Mouse (Mus musculus) G1E (cell line): ENCODE data around the gene Krtap9-1. TPM values are rescaled to one million over a fixed set of nuclear protein-coding genes. Genes with fewer than 3 reads are reported as not detected.
"Not testable (repeated sequence)": the region's sequence is repeated elsewhere in the genome, so short reads cannot be mapped to it uniquely, and the experiment has no call there.

Source experiments
- ATAC-seq: 2 replicates; pipeline ENCODE4 v1.8.0; 2016; ENCODE audit warnings: mild to moderate bottlenecking; ENCODE audit not compliant: insufficient number of reproducible peaks, poor library complexity, low FRiP score, severe bottlenecking; ENCODE audit errors: extremely low read depth
- DNase-seq: peaks from one replicate; pipeline ENCODE4 v3.0.0; 2012; ENCODE audit warnings: low spot score
- H3K27me3 ChIP-seq: 2 replicates; pipeline ENCODE4 v1.6.1; 2012; ENCODE audit warnings: mild to moderate bottlenecking, low read length, inconsistent platforms; ENCODE audit not compliant: insufficient read depth
- H3K36me3 ChIP-seq: replicated peaks from 2 replicates; pipeline ENCODE3; 2012; ENCODE audit warnings: mild to moderate bottlenecking, inconsistent platforms
- H3K4me1 ChIP-seq: 2 replicates; pipeline ENCODE4 v1.6.1; 2012; ENCODE audit warnings: low read depth, low read length, inconsistent platforms, mixed read lengths; ENCODE audit not compliant: insufficient read depth
- H3K4me3 ChIP-seq: 2 replicates; pipeline ENCODE4 v1.5.1; 2012; ENCODE audit warnings: low read depth, mild to moderate bottlenecking, inconsistent platforms, low read length, moderate library complexity, mixed read lengths
- H3K9me3 ChIP-seq: replicated peaks from 2 replicates; pipeline ENCODE4 v1.6.1; 2012; ENCODE audit warnings: inconsistent platforms
- CTCF ChIP-seq: IDR thresholded peaks from 2 replicates; pipeline ENCODE4 v1.5.1; 2012; ENCODE audit warnings: low read depth, low read length, inconsistent platforms, mixed read lengths
- GATA1 ChIP-seq: IDR thresholded peaks from 2 replicates; pipeline ENCODE4 v1.6.1; 2012; ENCODE audit warnings: borderline replicate concordance, low read length, inconsistent platforms, mixed read lengths
- GATA2 ChIP-seq: IDR thresholded peaks from 2 replicates; pipeline ENCODE4 v1.6.1; 2012; ENCODE audit warnings: low read depth, low read length, inconsistent platforms, borderline replicate concordance
- POLR2AphosphoS5 ChIP-seq: IDR thresholded peaks from 2 replicates; pipeline ENCODE4 v1.6.1; 2012; ENCODE audit warnings: low read depth, low read length, inconsistent platforms; ENCODE audit not compliant: insufficient replicate concordance
- TAL1 ChIP-seq: conservative IDR thresholded peaks from 2 replicates; pipeline ENCODE4 v1.6.1; 2012; ENCODE audit warnings: low read depth, low read length, inconsistent platforms, mixed read lengths
- polyA plus RNA-seq: library from polyadenylated mRNA; stranded (reverse); fragments of >175 nt; gene quantifications from 2 replicates; pipeline ENCODE4 v1.2.3, GENCODE M21; 2012
- total RNA-seq, 2 experiments: library from RNA; stranded (forward) in 1 of 2; stranded (reverse) in 1 of 2; fragments of 200-1000 nt in 1 of 2; fragments of >200 nt in 1 of 2; fragmentation: Nextera tagmentation in 1 of 2; gene quantifications; 2 replicates each; pipeline ENCODE4 v1.2.3; 2014 to 2017

Krtap9-1 gene
- total and polyA plus RNA-seq, 3 experiments, result not detected

DNA sequence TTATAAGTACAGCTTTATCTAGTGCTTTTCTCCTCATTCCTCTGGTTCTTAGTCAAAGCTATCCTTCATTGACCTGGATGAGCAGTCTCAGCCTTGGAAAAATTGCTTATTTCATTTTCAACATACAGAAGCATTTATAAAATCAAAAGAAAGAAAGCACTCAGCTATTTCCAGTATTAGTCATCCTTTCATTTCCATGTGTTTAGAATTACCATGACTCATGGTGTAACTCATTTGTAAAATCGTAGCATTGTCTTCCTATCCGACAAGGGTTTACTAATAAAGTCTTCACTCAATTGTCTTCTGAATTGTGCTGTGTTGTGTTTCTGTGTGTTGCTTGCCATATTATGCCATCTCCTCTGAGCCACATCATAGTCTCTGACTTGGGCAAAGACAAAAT is 14.4 kb upstream of the Krtap9-1 start:
- TF ChIP-seq TAL1 (no peak), GATA1 (no peak), GATA2 (no peak), CTCF (no peak), POLR2AphosphoS5 (no peak)
- DNase-seq (no peak), ATAC-seq (no peak)
- Histone ChIP-seq H3K4me3 (no peak overlapping the region), H3K4me1 (no peaks in the 10 kb centered on the region), H3K36me3 (no peaks in the 10 kb centered on the region), H3K27me3 (no peaks in the 10 kb centered on the region), H3K9me3 (peaks cover 25% of the 10 kb centered on the region)

GRCm38 (mm10) chr11:99864176-99864575 is 9.0 kb upstream of the Krtap9-1 start, which contains the start of gene Gm11559:
Gm11559 (plus strand) TSS chr11:99864476.
- H3K4me1 ChIP-seq, H3K36me3 ChIP-seq, DNase-seq, H3K27me3 ChIP-seq, H3K4me3 ChIP-seq, ATAC-seq: not testable (repeated sequence)
- H3K9me3 ChIP-seq, result peaks cover 20% of the 10 kb centered on the region

GRCm38 (mm10) chr11:99878887-99879286 is 5.7 kb downstream of the Krtap9-1 start, which contains the start of gene Gm11567:
Gm11567 (plus strand) TSS chr11:99879187.
- not testable (repeated sequence) for H3K4me1 ChIP-seq, H3K27me3 ChIP-seq, H3K36me3 ChIP-seq, ATAC-seq, H3K9me3 ChIP-seq, H3K4me3 ChIP-seq, DNase-seq

DNA sequence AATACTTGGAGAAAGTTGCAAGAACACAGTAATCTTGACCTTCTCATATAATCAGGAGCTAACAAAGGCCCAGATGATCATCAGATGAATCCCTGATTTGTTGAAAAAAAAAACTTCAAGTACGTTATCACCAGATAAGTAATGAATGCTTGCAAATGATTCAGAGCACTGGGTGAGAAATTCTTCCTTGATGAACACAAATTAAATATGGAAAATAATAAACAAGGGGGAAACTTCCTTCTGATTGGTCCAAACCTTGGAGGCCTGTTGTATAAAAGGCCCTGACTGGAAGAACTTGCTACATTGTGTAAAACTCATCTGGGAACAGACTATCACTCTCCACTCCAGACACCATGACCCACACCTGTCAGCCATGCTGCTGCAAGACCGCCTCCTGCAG is 34.4 kb downstream of the Krtap9-1 start, which contains the start of gene Krtap31-1:
Krtap31-1 (plus strand) TSS at position 301 of the 400 bp plus-strand sequence.
- DNase-seq (no peak), ATAC-seq (no peak)
- TF ChIP-seq GATA2 (no peak), TAL1 (no peak), GATA1 (no peak), CTCF (no peak), POLR2AphosphoS5 (no peak)
- H3K4me1 ChIP-seq, result no peaks in the 10 kb centered on the region
- H3K4me3 ChIP-seq, result no peak within 1 kb of the TSS
- H3K9me3 ChIP-seq, result peaks cover 19% of the 10 kb centered on the region
- no peaks in the 10 kb centered on the region for H3K36me3 ChIP-seq
- H3K27me3 ChIP-seq, result no peaks in the 10 kb centered on the region

- ATAC-seq, result no peak
- H3K36me3 ChIP-seq, result no peaks in the 10 kb centered on the region
- H3K27me3 ChIP-seq, result no peaks in the 10 kb centered on the region
- no peak for DNase-seq
- no peak within 1 kb of the TSS for H3K4me3 ChIP-seq
- TF ChIP-seq CTCF (no peak), TAL1 (no peak), GATA1 (no peak), POLR2AphosphoS5 (no peak), GATA2 (no peak)
- H3K4me1 ChIP-seq, result no peaks in the 10 kb centered on the region
- peaks cover 31% of the 10 kb centered on the region for H3K9me3 ChIP-seq
Measured at GRCm38 (mm10) chr11:99914451-99914850, 41.3 kb downstream of the Krtap9-1 start, which contains the start of gene Gm11565. Gm11565 (plus strand) TSS chr11:99914751.

Other genes starting within 250 kb of the Krtap9-1 start
Only the 20 nearest of the 36 such genes appear.
- not detected in 2 replicates for gene Gm11595, start 100.5 kb upstream of the Krtap9-1 start, total RNA-seq (2014; fragmentation: Nextera tagmentation)
- gene Gm11595, start 100.5 kb upstream of the Krtap9-1 start, total RNA-seq (2017), result 0.12 TPM in 1 of 2 replicates, not detected in the other
- not detected in 2 replicates for gene Gm11595, start 100.5 kb upstream of the Krtap9-1 start, polyA plus RNA-seq
- gene Krtap4-8, start 92.7 kb upstream of the Krtap9-1 start, total RNA-seq (2014; fragmentation: Nextera tagmentation), result not detected in 2 replicates
- gene Krtap4-8, start 92.7 kb upstream of the Krtap9-1 start, total RNA-seq (2017), result 0.27 TPM in 1 of 2 replicates, not detected in the other
- gene Krtap4-8, start 92.7 kb upstream of the Krtap9-1 start, polyA plus RNA-seq, result not detected in 2 replicates
- not detected in 2 replicates for gene Krtap4-9, start 88.2 kb upstream of the Krtap9-1 start, total RNA-seq (2014; fragmentation: Nextera tagmentation)
- gene Krtap4-9, start 88.2 kb upstream of the Krtap9-1 start, total RNA-seq (2017), result not detected in 2 replicates
- gene Krtap4-9, start 88.2 kb upstream of the Krtap9-1 start, polyA plus RNA-seq, result not detected in 2 replicates
- gene Gm11596, start 79.9 kb upstream of the Krtap9-1 start, total RNA-seq (2014; fragmentation: Nextera tagmentation), result not detected in 2 replicates
- 0.12 TPM in 1 of 2 replicates, not detected in the other for gene Gm11596, start 79.9 kb upstream of the Krtap9-1 start, total RNA-seq (2017)
- gene Gm11596, start 79.9 kb upstream of the Krtap9-1 start, polyA plus RNA-seq, result not detected in 2 replicates
- not detected in 2 replicates for gene Gm11569, start 74.5 kb upstream of the Krtap9-1 start, total RNA-seq (2014; fragmentation: Nextera tagmentation)
- gene Gm11569, start 74.5 kb upstream of the Krtap9-1 start, total RNA-seq (2017), result not detected in 2 replicates
- not detected in 2 replicates for gene Gm11569, start 74.5 kb upstream of the Krtap9-1 start, polyA plus RNA-seq
- not detected in 2 replicates for gene Gm11554, start 68.9 kb upstream of the Krtap9-1 start, total RNA-seq (2014; fragmentation: Nextera tagmentation)
- not detected in 2 replicates for gene Gm11554, start 68.9 kb upstream of the Krtap9-1 start, total RNA-seq (2017)
- not detected in 2 replicates for gene Gm11554, start 68.9 kb upstream of the Krtap9-1 start, polyA plus RNA-seq
- not detected in 2 replicates for gene Krtap4-13, start 63.5 kb upstream of the Krtap9-1 start, total RNA-seq (2014; fragmentation: Nextera tagmentation)
- not detected in 2 replicates for gene Krtap4-13, start 63.5 kb upstream of the Krtap9-1 start, total RNA-seq (2017)
- not detected in 2 replicates for gene Krtap4-13, start 63.5 kb upstream of the Krtap9-1 start, polyA plus RNA-seq
- not detected in 2 replicates for gene Gm11564, start 57.7 kb upstream of the Krtap9-1 start, total RNA-seq (2014; fragmentation: Nextera tagmentation)
- gene Gm11564, start 57.7 kb upstream of the Krtap9-1 start, total RNA-seq (2017), result not detected in 2 replicates
- gene Gm11564, start 57.7 kb upstream of the Krtap9-1 start, polyA plus RNA-seq, result not detected in 2 replicates
- not detected in 2 replicates for gene 2300003K06Rik, start 35.3 kb upstream of the Krtap9-1 start, total RNA-seq (2014; fragmentation: Nextera tagmentation)
- not detected in 2 replicates for gene 2300003K06Rik, start 35.3 kb upstream of the Krtap9-1 start, total RNA-seq (2017)
- not detected in 2 replicates for gene 2300003K06Rik, start 35.3 kb upstream of the Krtap9-1 start, polyA plus RNA-seq
- not detected in 2 replicates for gene Krtap4-16, start 21.8 kb upstream of the Krtap9-1 start, total RNA-seq (2014; fragmentation: Nextera tagmentation)
- not detected in 2 replicates for gene Krtap4-16, start 21.8 kb upstream of the Krtap9-1 start, total RNA-seq (2017)
- not detected in 2 replicates for gene Krtap4-16, start 21.8 kb upstream of the Krtap9-1 start, polyA plus RNA-seq
- gene Gm11568, start 15.5 kb upstream of the Krtap9-1 start, total RNA-seq (2014; fragmentation: Nextera tagmentation), result not detected in 2 replicates
- not detected in 2 replicates for gene Gm11568, start 15.5 kb upstream of the Krtap9-1 start, total RNA-seq (2017)
- gene Gm11568, start 15.5 kb upstream of the Krtap9-1 start, polyA plus RNA-seq, result not detected in 2 replicates
- not detected in 2 replicates for gene Gm11559, start 8.9 kb upstream of the Krtap9-1 start, total RNA-seq (2014; fragmentation: Nextera tagmentation)
- gene Gm11559, start 8.9 kb upstream of the Krtap9-1 start, total RNA-seq (2017), result 0.29 TPM in 1 of 2 replicates, not detected in the other
- gene Gm11559, start 8.9 kb upstream of the Krtap9-1 start, polyA plus RNA-seq, result not detected in 2 replicates
- gene Gm11567, start 5.8 kb downstream of the Krtap9-1 start, total RNA-seq (2014; fragmentation: Nextera tagmentation), result not detected in 2 replicates
- gene Gm11567, start 5.8 kb downstream of the Krtap9-1 start, total RNA-seq (2017), result not detected in 2 replicates
- not detected in 2 replicates for gene Gm11567, start 5.8 kb downstream of the Krtap9-1 start, polyA plus RNA-seq
- gene Krtap31-1, start 34.5 kb downstream of the Krtap9-1 start, total RNA-seq (2014; fragmentation: Nextera tagmentation), result not detected in 2 replicates
- gene Krtap31-1, start 34.5 kb downstream of the Krtap9-1 start, total RNA-seq (2017), result 0.27 and 0.29 TPM in 2 replicates
- gene Krtap31-1, start 34.5 kb downstream of the Krtap9-1 start, polyA plus RNA-seq, result not detected in 2 replicates
- gene Gm11565, start 41.4 kb downstream of the Krtap9-1 start, total RNA-seq (2014; fragmentation: Nextera tagmentation), result not detected in 2 replicates
- 0.16 and 0.23 TPM in 2 replicates for gene Gm11565, start 41.4 kb downstream of the Krtap9-1 start, total RNA-seq (2017)
- gene Gm11565, start 41.4 kb downstream of the Krtap9-1 start, polyA plus RNA-seq, result not detected in 2 replicates
- gene Krtap31-2, start 62.9 kb downstream of the Krtap9-1 start, total RNA-seq (2014; fragmentation: Nextera tagmentation), result not detected in 2 replicates
- not detected in 2 replicates for gene Krtap31-2, start 62.9 kb downstream of the Krtap9-1 start, total RNA-seq (2017)
- gene Krtap31-2, start 62.9 kb downstream of the Krtap9-1 start, polyA plus RNA-seq, result not detected in 2 replicates
- not detected in 2 replicates for gene Krtap9-5, start 75.1 kb downstream of the Krtap9-1 start, total RNA-seq (2014; fragmentation: Nextera tagmentation)
- not detected in 2 replicates for gene Krtap9-5, start 75.1 kb downstream of the Krtap9-1 start, total RNA-seq (2017)
- not detected in 2 replicates for gene Krtap9-5, start 75.1 kb downstream of the Krtap9-1 start, polyA plus RNA-seq
- gene Krtap29-1, start 105.7 kb downstream of the Krtap9-1 start, total RNA-seq (2014; fragmentation: Nextera tagmentation), result not detected in 2 replicates
- gene Krtap29-1, start 105.7 kb downstream of the Krtap9-1 start, total RNA-seq (2017), result not detected in 2 replicates
- gene Krtap29-1, start 105.7 kb downstream of the Krtap9-1 start, polyA plus RNA-seq, result not detected in 2 replicates
- gene Krtap16-1, start 113.2 kb downstream of the Krtap9-1 start, total RNA-seq (2014; fragmentation: Nextera tagmentation), result not detected in 2 replicates
- gene Krtap16-1, start 113.2 kb downstream of the Krtap9-1 start, total RNA-seq (2017), result 0.06 and 0.11 TPM in 2 replicates
- not detected in 2 replicates for gene Krtap16-1, start 113.2 kb downstream of the Krtap9-1 start, polyA plus RNA-seq
- not detected in 2 replicates for gene Krtap17-1, start 120.6 kb downstream of the Krtap9-1 start, total RNA-seq (2014; fragmentation: Nextera tagmentation)
- not detected in 2 replicates for gene Krtap17-1, start 120.6 kb downstream of the Krtap9-1 start, total RNA-seq (2017)
- not detected in 2 replicates for gene Krtap17-1, start 120.6 kb downstream of the Krtap9-1 start, polyA plus RNA-seq